8 mouse cellular contexts compared by ENCODE assay signal in genomic region chr11:60508950-60509349, GRCm38 (mm10). TPM values are rescaled to one million over a fixed set of nuclear protein-coding genes. Genes with fewer than 3 reads are reported as not detected.
DNase-seq lines count a peak whose midpoint lies in the region; ATAC-seq and TF ChIP-seq lines count a peak whose summit lies in the region.

No protein-coding gene starts in this region.

- peak overlapping the region; percentile 11; the same call in 1 of the 2 replicates for H3K4me3 ChIP-seq in left cerebral cortex, adult 2 months
- peak overlapping the region; percentile 40 for H3K4me3 ChIP-seq in limb, embryonic 14.5 days (replicated peaks; ENCODE audit: low read length)
- H3K4me3 ChIP-seq in neural tube, embryonic 13.5 days, result peak overlapping the region; percentile 34

- H3K9ac ChIP-seq in limb, embryonic 14.5 days (ENCODE audit: low read depth, low read length, severe bottlenecking), result peak overlapping the region; percentile 52
- H3K9ac ChIP-seq in neural tube, embryonic 13.5 days, result peak overlapping the region; percentile 69; the same call in 1 of the 2 replicates

- no peaks in the 10 kb centered on the region for H3K36me3 ChIP-seq in limb, embryonic 14.5 days (ENCODE audit: control insufficient read depth, insufficient read depth, low read length)
- no peaks in the 10 kb centered on the region for H3K36me3 ChIP-seq in neural tube, embryonic 13.5 days

- 6% methylated on average over 11 of the region's 11 CpGs for WGBS in limb, embryonic 14.5 days
- 4% methylated on average over 11 of the region's 11 CpGs for WGBS in neural tube, embryonic 13.5 days

- H3K4me2 ChIP-seq in limb, embryonic 14.5 days (replicated peaks; ENCODE audit: low read depth, low read length, severe bottlenecking), result peak overlapping the region; percentile 78
- H3K4me2 ChIP-seq in neural tube, embryonic 13.5 days, result peak overlapping the region; percentile 62

- TF ChIP-seq CTCF in left cerebral cortex, adult 2 months (IDR thresholded peaks at IDR 0.05), result no peak

- H3K27me3 ChIP-seq in limb, embryonic 14.5 days (ENCODE audit: control insufficient read depth, insufficient read depth, low read length), result no peaks in the 10 kb centered on the region
- peaks cover 41% of the 10 kb centered on the region for H3K27me3 ChIP-seq in neural tube, embryonic 13.5 days

- peak; percentile 69 for ATAC-seq in erythroid progenitor cell, adult 5-6 weeks (replicated peaks; ENCODE audit: low FRiP score, poor library complexity, severe bottlenecking)
- no peak for ATAC-seq in limb, embryonic 14.5 days (ENCODE audit: low FRiP score, low read depth)
- no peak for ATAC-seq in neural tube, embryonic 13.5 days (ENCODE audit: low read depth)

- H3K9me3 ChIP-seq in limb, embryonic 14.5 days (ENCODE audit: control insufficient read depth, low read length), result no peaks in the 10 kb centered on the region
- H3K9me3 ChIP-seq in neural tube, embryonic 13.5 days, result no peaks in the 10 kb centered on the region

- no peak overlapping the region for H3K27ac ChIP-seq in left cerebral cortex, adult 2 months
- no peak overlapping the region for H3K27ac ChIP-seq in limb, embryonic 14.5 days (replicated peaks; ENCODE audit: low read depth, low read length)
- H3K27ac ChIP-seq in neural tube, embryonic 13.5 days (replicated peaks), result no peak overlapping the region

- peaks cover 3% of the 10 kb centered on the region for H3K4me1 ChIP-seq in limb, embryonic 14.5 days (ENCODE audit: control insufficient read depth, insufficient read depth, low read length)
- peaks cover 12% of the 10 kb centered on the region for H3K4me1 ChIP-seq in neural tube, embryonic 13.5 days (replicated peaks)

- intact Hi-C loops in left cerebral cortex, adult 2 months (cut with DNase I), result no loop called here

- DNase-seq in left cerebral cortex, adult 2 months (ENCODE audit: extremely low spot score in 1 of 2, low spot score in 2 of 2), result no peak
- DNase-seq in left cerebral cortex, adult 11 months (ENCODE audit: low spot score), result no peak
- no peak for DNase-seq in limb, embryonic 14.5 days (ENCODE audit: low spot score)
- no peak for DNase-seq in cerebellum, postnatal 25 days
- no peak for DNase-seq in thymus, postnatal 36 days
- DNase-seq in natural killer cell, adult 2 months (ENCODE audit: low spot score in 2 of 2), result no peak

- TF ChIP-seq POLR2A in limb, embryonic 14.5 days (IDR thresholded peaks at IDR 0.05; ENCODE audit: borderline replicate concordance, extremely low read depth, insufficient read depth, insufficient read length), result no peak

RNA-seq across cellular contexts. Expression of gene Alkbh5, which starts 27.2 kb away (rescaled TPM):
- 10 to 100 TPM; 56.2 to 58.2 TPM for total RNA-seq in left cerebral cortex, adult 2 months (2021)
- total RNA-seq in erythroid progenitor cell, adult 5-6 weeks (2015; ENCODE audit: low replicate concordance), result 20.5 TPM in 2 replicates
- 18.8 and 21.3 TPM in 2 replicates for total RNA-seq in erythroid progenitor cell, adult 5-6 weeks (2017; ENCODE audit: low replicate concordance)
- 19.3 and 24.0 TPM in 2 replicates for polyA plus RNA-seq in limb, embryonic 14.5 days (2012; rRNA removed)
- 30.2 and 31.9 TPM in 2 replicates for polyA plus RNA-seq in limb, embryonic 14.5 days (2014; fragmentation: Nextera tagmentation; extraction: Ambion mirVana)
- 22.3 and 24.2 TPM in 2 replicates for polyA plus RNA-seq in neural tube, embryonic 13.5 days (2015; fragmentation: Nextera tagmentation; extraction: Ambion mirVana)

RNA-seq across cellular contexts. Expression of gene Myo15, which starts 39.8 kb away (rescaled TPM):
- total RNA-seq in left cerebral cortex, adult 2 months (2021), result under 1 TPM; 0.11 to 0.19 TPM
- 0.72 and 2.1 TPM in 2 replicates for total RNA-seq in erythroid progenitor cell, adult 5-6 weeks (2015; ENCODE audit: low replicate concordance)
- total RNA-seq in erythroid progenitor cell, adult 5-6 weeks (2017; ENCODE audit: low replicate concordance), result 3.9 and 5.4 TPM in 2 replicates
- polyA plus RNA-seq in limb, embryonic 14.5 days (2012; rRNA removed), result 1.2 and 1.4 TPM in 2 replicates
- polyA plus RNA-seq in limb, embryonic 14.5 days (2014; fragmentation: Nextera tagmentation; extraction: Ambion mirVana), result 0.51 and 0.54 TPM in 2 replicates
- polyA plus RNA-seq in neural tube, embryonic 13.5 days (2015; fragmentation: Nextera tagmentation; extraction: Ambion mirVana), result 0.15 and 0.21 TPM in 2 replicates

RNA-seq across cellular contexts. Expression of gene Drg2, which starts 54.6 kb away (rescaled TPM):
- total RNA-seq in left cerebral cortex, adult 2 months (2021), result 10 to 100 TPM; 71.7 to 73.3 TPM
- 9.6 and 9.7 TPM in 2 replicates for total RNA-seq in erythroid progenitor cell, adult 5-6 weeks (2015; ENCODE audit: low replicate concordance)
- 4.6 and 25.8 TPM in 2 replicates for total RNA-seq in erythroid progenitor cell, adult 5-6 weeks (2017; ENCODE audit: low replicate concordance)
- 86.1 and 92.6 TPM in 2 replicates for polyA plus RNA-seq in limb, embryonic 14.5 days (2012; rRNA removed)
- polyA plus RNA-seq in limb, embryonic 14.5 days (2014; fragmentation: Nextera tagmentation; extraction: Ambion mirVana), result 107 and 111 TPM in 2 replicates
- polyA plus RNA-seq in neural tube, embryonic 13.5 days (2015; fragmentation: Nextera tagmentation; extraction: Ambion mirVana), result 92.5 and 99.3 TPM in 2 replicates
